Mouse (Mus musculus) NIH3T3 (cell line): ENCODE results near the gene Rps27.
"Not testable (repeated sequence)": the region's sequence is repeated elsewhere in the genome, so short reads cannot be mapped to it uniquely, and the experiment has no call there.

Experiments
- DNase-seq: peaks from one replicate; pipeline ENCODE4 v3.0.0-alpha.2; 2012; ENCODE audit warnings: low read depth

Rps27 gene

GRCm38 (mm10) chr3:90213377-90213866 is at the start of gene Rps27, which contains the start of gene Rab13:
TSS of gene Rps27 (minus strand) at chr3:90213651.
TSS of gene Rab13 (plus strand) at chr3:90213695.
- peak; percentile 97 for DNase-seq

GRCm38 (mm10) chr3:90258521-90258920 is 45.1 kb upstream of the Rps27 start:
- no peak for DNase-seq

GRCm38 (mm10) chr3:90256731-90257530 is 43.5 kb upstream of the Rps27 start:
- no peak for DNase-seq

GRCm38 (mm10) chr3:90255784-90256353 is 42.4 kb upstream of the Rps27 start:
- no peak for DNase-seq

GRCm38 (mm10) chr3:90255194-90255565 is 41.7 kb upstream of the Rps27 start:
- no peak for DNase-seq

- DNase-seq: no peak
Observed at GRCm38 (mm10) chr3:90254419-90255193, 41.2 kb upstream of the Rps27 start.

GRCm38 (mm10) chr3:90253653-90254418 is 40.4 kb upstream of the Rps27 start, which contains the start of gene Crtc2:
TSS of gene Crtc2 (plus strand) at chr3:90254163.
- DNase-seq: peak; percentile 97

- not testable (repeated sequence) for DNase-seq
Observed at GRCm38 (mm10) chr3:90253174-90253573, 39.7 kb upstream of the Rps27 start.

GRCm38 (mm10) chr3:90252659-90253058 is 39.2 kb upstream of the Rps27 start:
- DNase-seq: not testable (repeated sequence)

- not testable (repeated sequence) for DNase-seq
Observed at GRCm38 (mm10) chr3:90251731-90252226, 38.3 kb upstream of the Rps27 start.

- peak; percentile 40 for DNase-seq
Observed at GRCm38 (mm10) chr3:90250791-90251190, 37.3 kb upstream of the Rps27 start.

- DNase-seq: peak; percentile 81
Observed at GRCm38 (mm10) chr3:90248746-90249100, 35.3 kb upstream of the Rps27 start.

- peak; percentile 98 for DNase-seq
Observed at GRCm38 (mm10) chr3:90247960-90248745, 34.7 kb upstream of the Rps27 start, which contains the start of gene Slc39a1. TSS of gene Slc39a1 (plus strand) at chr3:90248172.

- DNase-seq: no peak
Observed at GRCm38 (mm10) chr3:90247630-90247959, 34.1 kb upstream of the Rps27 start.

- no peak for DNase-seq
Observed at GRCm38 (mm10) chr3:90245406-90245805, 32.0 kb upstream of the Rps27 start.

- peak; percentile 48 for DNase-seq
Observed at GRCm38 (mm10) chr3:90242984-90243775, 29.7 kb upstream of the Rps27 start, which contains the start of gene Creb3l4. TSS of gene Creb3l4 (minus strand) at chr3:90243512.

- DNase-seq: no peak
Observed at GRCm38 (mm10) chr3:90241669-90242358, 28.4 kb upstream of the Rps27 start.

- no peak for DNase-seq
Observed at GRCm38 (mm10) chr3:90241251-90241650, 27.8 kb upstream of the Rps27 start.
